Mouse (Mus musculus) macrophage (primary cell): ENCODE results near the gene Mrps9. TPM values are rescaled to one million over a fixed set of nuclear protein-coding genes. Genes with fewer than 3 reads are reported as not detected.
"Not testable (repeated sequence)": the region's sequence is repeated elsewhere in the genome, so short reads cannot be mapped to it uniquely, and the experiment has no call there.

Source experiments
- H3K27ac ChIP-seq: fragments of 350-480 bp; formaldehyde crosslinking; 2 replicates; pipeline ENCODE4 v1.9.0; 2021
- H3K36me3 ChIP-seq: fragments of 350-480 bp; formaldehyde crosslinking; 2 replicates; pipeline ENCODE4 v1.9.0; 2021; ENCODE audit errors: inconsistent target
- H3K4me3 ChIP-seq: fragments of 350-480 bp; formaldehyde crosslinking; 2 replicates; pipeline ENCODE4 v1.9.0; 2021; ENCODE audit errors: inconsistent target
- H3K79me2 ChIP-seq: fragments of 350-480 bp; formaldehyde crosslinking; 2 replicates; pipeline ENCODE4 v1.9.0; 2021; ENCODE audit errors: inconsistent target
- WGBS: methylation state at CpG from one replicate; pipeline ENCODE4 v1.1.7; 2026; ENCODE audit warnings: inconsistent platforms; ENCODE audit not compliant: missing documents; 5-methylcytosine and 5-hydroxymethylcytosine counted together
- polyA plus RNA-seq: library from polyadenylated mRNA; stranded (reverse); fragments of 250-400 nt; gene quantifications from 3 replicates; pipeline ENCODE4 v1.2.4, GENCODE M21; 2018; ENCODE audit warnings: inconsistent platforms

Gene Mrps9
- polyA plus RNA-seq, 1 experiment from 2014 or later: 35.5 TPM

DNA sequence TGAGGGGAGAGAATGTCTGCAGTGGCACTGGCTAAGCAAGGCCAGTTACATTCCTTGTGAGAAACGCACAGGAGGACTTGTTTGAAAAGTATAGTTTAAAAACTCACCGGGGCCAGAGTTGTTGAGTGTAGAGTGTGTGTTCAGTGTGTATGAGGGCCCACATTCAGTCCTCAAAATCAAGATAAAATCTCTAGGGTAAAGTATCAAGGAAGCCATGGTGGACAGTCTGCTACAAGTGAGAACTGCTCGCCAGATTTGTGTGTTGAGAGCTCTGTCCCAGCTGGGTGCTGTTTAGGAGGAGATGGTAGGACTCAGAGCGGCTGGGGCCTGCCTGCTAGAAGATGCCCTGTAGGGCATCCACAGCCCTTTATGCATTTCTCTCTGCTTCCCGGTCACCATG is 27.8 kb downstream of the Mrps9 start:
- 98% methylated on average over 5 of the region's 5 CpGs for WGBS
- no peaks in the 10 kb centered on the region for H3K36me3 ChIP-seq

DNA sequence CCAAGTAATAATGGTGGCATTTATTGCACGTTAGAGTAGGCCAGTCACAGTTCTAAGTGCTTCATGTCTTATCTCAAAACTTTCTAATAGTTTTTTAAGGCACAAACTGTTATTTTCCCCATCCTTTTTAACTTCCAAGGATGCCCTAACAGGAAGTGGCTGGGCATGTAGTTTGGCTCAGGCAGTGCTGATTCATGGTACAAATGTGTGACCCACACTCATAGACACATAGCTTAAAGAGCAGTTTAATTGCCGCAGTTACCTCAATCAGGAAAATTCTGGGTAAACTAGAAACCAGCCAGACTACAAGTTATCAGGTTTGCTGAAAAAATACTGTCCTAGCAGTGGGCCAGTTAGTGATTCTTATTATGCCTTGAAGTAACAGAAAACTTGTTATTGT is 31.2 kb downstream of the Mrps9 start:
- whole genome bisulfite sequencing: 91% methylated on average over 2 of the region's 2 CpGs
- no peak overlapping the region for H3K4me3 ChIP-seq
- no peak overlapping the region for H3K27ac ChIP-seq
- peaks cover 2% of the 10 kb centered on the region; the same call in 1 of the 2 replicates for H3K79me2 ChIP-seq
- H3K36me3 ChIP-seq: no peaks in the 10 kb centered on the region

More for the DNA sequence above, 27.8 kb downstream of the Mrps9 start:
- Histone ChIP-seq H3K27ac (no peak overlapping the region), H3K4me3 (no peak overlapping the region), H3K79me2 (peaks cover 8% of the 10 kb centered on the region; the same call in 1 of the 2 replicates)

DNA sequence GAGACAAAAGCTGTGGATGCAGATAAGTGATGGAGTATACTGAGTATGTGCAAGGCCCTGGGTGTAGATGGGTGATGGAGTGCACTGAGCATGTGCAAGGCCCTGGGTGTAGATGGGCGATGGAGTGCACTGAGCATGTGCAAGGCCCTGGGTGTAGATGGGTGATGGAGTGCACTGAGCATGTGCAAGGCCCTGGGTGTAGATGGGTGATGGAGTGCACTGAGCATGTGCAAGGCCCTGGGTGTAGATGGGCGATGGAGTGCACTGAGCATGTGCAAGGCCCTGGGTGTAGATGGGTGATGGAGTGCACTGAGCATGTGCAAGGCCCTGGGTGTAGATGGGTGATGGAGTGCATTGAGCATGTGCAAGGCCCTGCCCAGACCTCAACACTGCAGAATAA is 32.4 kb downstream of the Mrps9 start:
- H3K36me3 ChIP-seq, H3K27ac ChIP-seq, H3K4me3 ChIP-seq, H3K79me2 ChIP-seq: not testable (repeated sequence)
- no CpG with 5 or more reads among the region's 2 CpGs for WGBS

DNA sequence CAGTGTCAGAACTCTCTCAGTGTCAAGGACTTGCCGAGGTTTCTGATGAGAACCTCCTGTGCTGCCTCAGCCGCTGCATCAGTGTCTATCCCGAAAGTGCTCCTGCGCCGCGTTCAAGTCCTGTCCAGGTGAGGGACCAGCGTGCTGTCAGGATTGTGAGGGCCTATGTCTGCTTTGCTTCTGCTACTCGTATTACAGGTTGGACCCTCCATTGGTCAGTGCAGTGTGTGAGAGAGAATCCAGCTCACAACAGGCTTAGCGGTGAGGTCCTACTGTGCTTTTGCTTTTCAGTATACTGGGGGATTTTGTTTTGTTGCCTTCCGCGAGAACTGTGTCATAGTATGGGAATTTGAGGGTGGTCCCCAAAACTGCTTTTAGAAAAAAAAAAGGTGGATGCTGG is 36.8 kb downstream of the Mrps9 start:
- H3K36me3 ChIP-seq: peaks cover 20% of the 10 kb centered on the region; the same call in 1 of the 2 replicates
- no peak overlapping the region for H3K4me3 ChIP-seq
- no peaks in the 10 kb centered on the region for H3K79me2 ChIP-seq
- WGBS: 97% methylated on average over 11 of the region's 11 CpGs
- H3K27ac ChIP-seq: no peak overlapping the region

DNA sequence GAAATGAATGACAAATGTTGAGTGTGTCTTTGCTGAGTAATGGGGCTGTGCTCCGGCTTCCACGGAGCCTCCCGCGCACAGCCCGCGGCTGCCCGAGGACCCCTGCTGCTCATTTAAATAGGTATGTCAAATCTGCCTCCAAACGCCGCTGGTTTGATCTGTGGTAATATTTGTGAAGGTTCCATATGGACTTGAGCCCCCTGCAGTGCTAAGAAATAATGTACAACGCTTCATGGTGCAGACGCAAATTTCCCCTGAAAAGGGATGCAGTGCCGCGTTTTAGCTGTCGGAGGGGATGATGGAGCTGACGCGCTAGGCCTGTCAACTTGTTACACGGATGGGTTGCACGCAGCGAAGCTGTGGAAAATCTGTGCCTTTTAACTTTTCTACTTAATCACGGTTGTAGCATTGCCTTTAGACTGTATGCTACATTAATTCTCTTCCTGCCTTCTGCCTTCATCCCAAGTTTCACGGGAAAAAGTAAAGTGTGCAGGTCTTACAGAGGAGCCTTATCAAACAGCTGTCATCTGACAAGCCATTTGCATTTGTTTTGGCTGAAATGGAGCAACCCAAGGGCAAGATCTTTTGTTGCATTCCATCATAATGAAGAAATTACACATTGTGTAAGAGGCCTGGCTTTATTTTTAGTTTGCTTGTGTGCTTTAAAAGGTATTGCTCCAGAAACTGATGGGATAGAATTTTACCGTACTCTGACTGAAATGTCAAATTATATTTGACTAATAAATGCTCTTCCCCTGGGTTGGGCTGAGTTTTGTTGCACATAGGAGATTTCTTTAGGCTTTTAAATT is 37.7 kb downstream of the Mrps9 start:
- 97% methylated on average over 18 of the region's 22 CpGs for WGBS
- Histone ChIP-seq H3K4me3 (no peak overlapping the region), H3K36me3 (peaks cover 20% of the 10 kb centered on the region; the same call in 1 of the 2 replicates), H3K79me2 (no peaks in the 10 kb centered on the region), H3K27ac (no peak overlapping the region)

DNA sequence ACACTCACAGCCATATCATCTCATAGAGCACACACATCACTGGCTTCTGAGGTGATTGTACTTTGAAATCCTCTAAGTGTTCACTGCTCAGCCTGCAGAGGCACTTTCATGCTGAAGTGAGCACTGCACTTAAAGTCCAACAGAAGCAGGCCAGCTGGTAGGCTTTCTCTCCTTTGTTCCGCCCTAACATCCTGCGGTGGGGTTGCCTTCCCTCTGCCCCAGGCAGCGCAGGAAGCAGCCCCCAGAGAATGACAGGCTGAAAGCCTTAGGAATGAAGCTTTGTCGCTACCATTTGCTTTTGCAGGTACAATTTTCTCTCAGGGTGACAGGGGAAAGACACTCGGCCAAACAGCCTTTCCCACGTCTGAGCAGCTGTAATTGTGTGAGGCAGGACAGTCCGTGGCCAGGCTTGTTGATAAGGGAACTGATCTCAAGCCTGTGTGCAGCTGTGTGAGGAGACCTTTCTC is 38.4 kb downstream of the Mrps9 start:
- 89% methylated on average over 7 of the region's 7 CpGs for WGBS
- Histone ChIP-seq H3K79me2 (no peaks in the 10 kb centered on the region), H3K27ac (no peak overlapping the region), H3K36me3 (peaks cover 20% of the 10 kb centered on the region; the same call in 1 of the 2 replicates), H3K4me3 (no peak overlapping the region)

DNA sequence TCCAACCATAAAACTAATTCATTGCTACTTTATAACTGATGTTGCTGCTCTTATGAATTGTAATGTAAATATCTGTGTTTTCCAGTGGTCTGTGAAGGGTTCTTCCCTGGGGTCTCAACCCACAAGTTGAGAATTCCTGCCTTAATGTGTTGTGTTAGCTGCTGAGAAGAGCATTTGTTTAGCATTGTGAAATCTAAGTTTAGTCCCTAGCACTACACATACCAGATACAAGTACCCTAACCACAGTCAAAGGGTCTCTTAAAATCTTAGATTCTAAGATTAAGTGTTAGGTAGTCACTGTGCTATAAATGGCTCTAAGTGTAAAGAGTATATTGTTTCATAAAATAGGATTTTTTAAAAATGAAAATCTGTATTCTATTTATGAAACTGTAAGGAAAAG is 43.7 kb downstream of the Mrps9 start:
- Histone ChIP-seq H3K36me3 (peaks cover 27% of the 10 kb centered on the region), H3K4me3 (no peak overlapping the region), H3K27ac (no peak overlapping the region), H3K79me2 (no peaks in the 10 kb centered on the region)

DNA sequence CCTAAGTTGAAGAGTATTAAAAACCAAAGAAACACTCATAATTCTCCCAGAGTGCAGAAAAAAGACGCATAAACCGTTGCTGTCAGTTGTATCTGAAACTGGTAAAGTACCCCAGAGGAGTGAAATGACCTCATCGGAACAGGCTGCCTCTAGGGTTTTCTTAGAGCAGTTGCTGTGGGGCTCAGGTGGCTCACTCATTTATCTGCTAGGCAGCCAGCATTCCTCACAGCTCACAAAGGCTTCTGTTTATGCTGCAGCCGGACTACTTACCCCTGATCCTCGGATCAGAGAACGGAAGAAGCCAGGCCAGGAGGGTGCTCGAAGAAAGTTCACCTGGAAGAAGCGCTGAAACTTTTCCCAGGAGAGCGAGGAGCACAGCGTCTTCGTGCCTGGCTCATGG is 54.1 kb downstream of the Mrps9 start:
- Histone ChIP-seq H3K4me3 (no peak overlapping the region), H3K27ac (no peak overlapping the region), H3K36me3 (peaks cover 24% of the 10 kb centered on the region), H3K79me2 (no peaks in the 10 kb centered on the region)
- 92% methylated on average over 11 of the region's 11 CpGs for WGBS

DNA sequence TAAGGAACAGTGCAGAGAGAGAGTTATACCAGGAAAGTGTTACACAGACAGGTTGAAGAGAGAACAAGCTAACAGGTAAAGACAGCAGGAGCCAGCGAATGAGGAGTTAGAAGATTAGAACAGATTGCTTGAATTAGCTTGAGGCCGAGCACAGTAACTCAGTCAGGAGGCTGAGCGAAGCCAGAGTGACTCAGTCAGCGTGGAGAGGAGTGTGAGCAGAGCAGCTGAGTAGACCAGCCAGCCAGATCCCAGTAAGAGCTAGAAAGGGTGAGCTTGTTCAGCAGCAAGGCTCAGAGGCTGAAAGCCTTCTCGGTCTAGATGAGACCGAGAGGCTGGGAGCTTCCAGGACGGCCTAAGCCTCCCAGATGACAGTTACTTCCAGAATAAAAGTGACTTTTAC is 55.7 kb downstream of the Mrps9 start:
- WGBS: 91% methylated on average over 7 of the region's 7 CpGs
- H3K36me3 ChIP-seq: peaks cover 13% of the 10 kb centered on the region

DNA sequence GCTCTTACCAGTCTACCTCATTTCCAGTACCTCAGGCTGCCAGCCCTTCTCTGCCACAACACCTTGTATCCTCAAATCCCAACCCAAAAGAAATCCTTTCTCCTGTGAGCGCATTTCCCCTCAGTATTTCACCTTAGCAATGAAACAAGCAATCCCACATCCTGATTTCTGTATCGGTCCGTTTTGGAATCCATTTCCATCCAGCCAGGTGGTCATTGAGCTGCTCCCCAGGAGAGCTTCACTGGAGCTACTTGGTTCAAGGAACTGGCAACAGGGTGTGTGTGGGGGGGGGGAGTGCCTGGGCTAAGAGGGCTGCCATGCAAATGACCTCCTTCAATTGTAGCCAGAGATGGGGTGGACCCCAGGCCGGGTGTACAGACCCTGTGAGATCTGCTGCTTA is 56.1 kb downstream of the Mrps9 start:
- WGBS: 100% methylated on average over 4 of the region's 4 CpGs
- Histone ChIP-seq H3K36me3 (peaks cover 13% of the 10 kb centered on the region), H3K4me3 (no peak overlapping the region), H3K27ac (no peak overlapping the region), H3K79me2 (no peaks in the 10 kb centered on the region)

More for the DNA sequence above, 55.7 kb downstream of the Mrps9 start:
- Histone ChIP-seq H3K27ac (no peak overlapping the region), H3K4me3 (no peak overlapping the region), H3K79me2 (no peaks in the 10 kb centered on the region)

DNA sequence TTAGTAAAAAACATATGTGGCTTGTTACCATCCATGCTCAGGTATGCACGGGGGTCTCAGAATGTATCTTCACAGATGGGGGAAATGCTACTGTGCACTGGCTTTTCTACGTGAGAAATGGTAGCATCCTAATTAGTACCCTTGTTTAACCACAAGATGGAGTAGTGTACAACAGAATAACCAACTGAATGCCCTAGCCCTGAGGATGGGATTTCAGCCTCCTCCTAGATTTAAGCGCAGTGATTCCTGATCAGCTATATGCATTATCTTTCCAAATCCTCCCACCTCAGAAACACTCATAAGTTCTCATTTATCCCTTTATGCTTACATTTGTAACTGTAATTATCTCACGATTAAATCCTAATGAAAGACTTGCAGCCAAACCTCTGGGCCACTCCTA is 64.0 kb downstream of the Mrps9 start:
- H3K79me2 ChIP-seq: no peaks in the 10 kb centered on the region
- 18% methylated on average over 4 of the region's 4 CpGs for WGBS

DNA sequence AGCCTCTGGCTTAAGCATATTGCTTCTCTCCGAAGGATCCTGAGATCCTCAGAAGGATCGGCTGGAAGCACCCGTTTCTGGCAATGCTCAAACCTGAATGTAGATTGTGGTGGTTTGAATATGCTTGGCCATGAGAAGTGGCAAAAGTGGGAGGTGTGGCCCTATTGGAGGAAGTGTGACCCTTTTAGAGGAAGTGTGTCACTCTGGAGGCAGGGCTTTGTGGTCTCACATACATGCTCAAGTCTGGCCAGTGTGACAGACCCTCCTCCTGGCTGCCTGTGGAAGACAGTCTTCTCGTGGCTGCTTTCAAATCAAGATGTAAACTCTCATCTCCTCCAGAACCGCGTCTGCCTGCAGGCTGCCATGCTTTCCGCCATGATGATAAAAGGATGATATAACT is 65.7 kb downstream of the Mrps9 start:
- Histone ChIP-seq H3K27ac (no peak overlapping the region), H3K36me3 (no peaks in the 10 kb centered on the region)
- WGBS: 75% methylated on average over 7 of the region's 7 CpGs

More for the DNA sequence above, 64.0 kb downstream of the Mrps9 start:
- H3K4me3 ChIP-seq: no peak overlapping the region
- H3K27ac ChIP-seq: no peak overlapping the region
- no peaks in the 10 kb centered on the region for H3K36me3 ChIP-seq

DNA sequence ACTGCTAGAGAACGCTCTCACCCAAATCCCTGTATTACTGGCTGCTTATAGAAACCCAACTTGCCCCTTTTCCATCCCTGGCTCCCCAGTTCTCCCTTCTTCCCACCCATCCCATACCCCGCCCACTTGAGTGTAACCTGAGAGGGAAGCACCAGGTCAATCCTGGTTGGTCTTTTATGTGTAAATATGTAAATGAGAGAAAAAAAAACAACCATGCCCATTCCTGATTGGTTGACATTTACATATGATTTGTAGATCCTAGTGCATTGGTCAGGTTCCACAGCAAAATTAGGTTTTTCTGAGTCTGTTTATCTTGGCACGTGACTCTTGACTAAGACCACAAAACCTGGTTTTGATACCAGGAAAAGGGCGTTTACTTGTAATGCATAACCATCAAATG is 66.9 kb downstream of the Mrps9 start:
- Histone ChIP-seq H3K36me3 (no peaks in the 10 kb centered on the region), H3K27ac (no peak overlapping the region), H3K4me3 (no peak overlapping the region), H3K79me2 (no peaks in the 10 kb centered on the region)
- 45% methylated on average over 3 of the region's 4 CpGs for WGBS

More for the DNA sequence above, 65.7 kb downstream of the Mrps9 start:
- no peaks in the 10 kb centered on the region for H3K79me2 ChIP-seq
- H3K4me3 ChIP-seq: no peak overlapping the region

DNA sequence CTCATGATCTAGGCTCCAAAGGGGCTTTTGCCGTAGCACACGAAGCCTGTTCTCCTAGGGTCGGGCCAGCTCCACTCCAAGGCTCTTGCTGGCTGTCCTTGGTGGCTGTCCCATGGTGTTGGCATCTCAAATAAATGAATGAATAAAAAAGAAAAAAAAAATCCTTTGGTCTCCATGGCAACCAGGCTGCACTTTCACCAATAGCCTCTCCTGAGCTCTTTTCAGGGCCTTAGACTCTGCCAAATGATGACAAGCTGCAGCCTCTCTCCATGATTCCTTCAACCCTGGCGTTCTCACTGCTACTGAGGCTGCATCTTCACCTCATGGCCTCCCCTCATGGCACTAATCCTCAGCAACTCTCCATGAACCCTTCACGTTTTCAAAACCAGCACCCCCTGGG is 72.9 kb downstream of the Mrps9 start:
- Histone ChIP-seq H3K4me3 (no peak overlapping the region), H3K79me2 (no peaks in the 10 kb centered on the region), H3K36me3 (no peaks in the 10 kb centered on the region), H3K27ac (no peak overlapping the region)
- whole genome bisulfite sequencing: 80% methylated on average over 5 of the region's 5 CpGs

DNA sequence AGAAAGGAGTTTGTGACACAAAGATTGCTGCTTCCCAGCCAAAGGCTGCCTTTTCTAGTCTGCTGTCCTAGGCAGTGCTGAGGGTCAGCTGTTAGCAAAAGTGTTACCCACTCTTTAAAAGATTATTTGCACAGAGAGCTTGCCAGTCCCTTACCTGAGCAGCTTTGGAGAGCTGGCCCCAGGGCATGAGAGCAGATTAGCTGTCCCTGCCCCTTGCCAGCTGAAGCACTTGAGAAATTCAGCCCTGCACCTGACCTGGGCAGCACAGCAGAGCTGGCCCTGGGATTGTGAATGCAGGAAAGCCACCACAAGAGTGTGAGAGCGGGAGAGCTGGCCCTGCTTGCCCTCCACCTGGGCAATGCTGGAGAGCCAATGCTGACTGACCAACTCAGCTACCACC is 82.6 kb downstream of the Mrps9 start:
- Histone ChIP-seq H3K36me3 (no peaks in the 10 kb centered on the region), H3K4me3 (no peak overlapping the region), H3K79me2 (no peaks in the 10 kb centered on the region), H3K27ac (no peak overlapping the region)
- WGBS: 87% methylated on average over 1 of the region's 1 CpGs
